Mouse (Mus musculus) thymus, postnatal 14 days (tissue): ENCODE data around the gene Slc4a1.
"Not testable (repeated sequence)": the region's sequence is repeated elsewhere in the genome, so short reads cannot be mapped to it uniquely, and the experiment has no call there.

Experiments used
- DNase-seq: peaks from one replicate; pipeline ENCODE4 v3.0.0; 2021

Gene Slc4a1

GRCm38 (mm10) chr11:102398007-102398825 lies 32.2 kb upstream of the Slc4a1 start:
- no peak for DNase-seq

GRCm38 (mm10) chr11:102396671-102397141 lies 30.7 kb upstream of the Slc4a1 start:
- DNase-seq = no peak

- no peak for DNase-seq
These were observed 30.3 kb upstream of the Slc4a1 start for GRCm38 (mm10) chr11:102396263-102396662.

- DNase-seq = no peak
These were observed 29.2 kb upstream of the Slc4a1 start for GRCm38 (mm10) chr11:102395250-102395649.

GRCm38 (mm10) chr11:102394421-102395124 lies 28.6 kb upstream of the Slc4a1 start:
- DNase-seq = no peak

GRCm38 (mm10) chr11:102393719-102394420 lies 27.9 kb upstream of the Slc4a1 start:
- DNase-seq = peak; percentile 39

- DNase-seq = peak; percentile 93
These were observed 27.2 kb upstream of the Slc4a1 start, which contains the start of gene Rundc3a for GRCm38 (mm10) chr11:102393238-102393634. Rundc3a (plus strand) TSS chr11:102393403.

- no peak for DNase-seq
These were observed 26.6 kb upstream of the Slc4a1 start for GRCm38 (mm10) chr11:102392441-102393237.

GRCm38 (mm10) chr11:102389436-102389835 lies 23.4 kb upstream of the Slc4a1 start:
- DNase-seq = not testable (repeated sequence)

- DNase-seq = no peak
These were observed 20.1 kb upstream of the Slc4a1 start for GRCm38 (mm10) chr11:102386121-102386520.

- no peak for DNase-seq
These were observed 19.1 kb upstream of the Slc4a1 start for GRCm38 (mm10) chr11:102385075-102385474.

GRCm38 (mm10) chr11:102384418-102384817 lies 18.4 kb upstream of the Slc4a1 start:
- DNase-seq = no peak

- DNase-seq = no peak
These were observed 17.5 kb upstream of the Slc4a1 start for GRCm38 (mm10) chr11:102383365-102384136.

GRCm38 (mm10) chr11:102382794-102383193 lies 16.8 kb upstream of the Slc4a1 start:
- no peak for DNase-seq

- no peak for DNase-seq
These were observed 15.5 kb upstream of the Slc4a1 start for GRCm38 (mm10) chr11:102381341-102382100.

- DNase-seq = no peak
These were observed 14.1 kb upstream of the Slc4a1 start for GRCm38 (mm10) chr11:102380091-102380490.

GRCm38 (mm10) chr11:102377186-102377585 lies 11.2 kb upstream of the Slc4a1 start:
- DNase-seq = no peak

- no peak for DNase-seq
These were observed 10.3 kb upstream of the Slc4a1 start for GRCm38 (mm10) chr11:102376196-102376835.

GRCm38 (mm10) chr11:102375196-102376173 lies 9.5 kb upstream of the Slc4a1 start:
- DNase-seq = no peak
